Mouse (Mus musculus) lung, embryonic 14.5 days (tissue): ENCODE measurements around the gene Slc5a4b. TPM values are rescaled to one million over a fixed set of nuclear protein-coding genes. Genes with fewer than 3 reads are reported as not detected.

ENCODE experiments used
- ATAC-seq: fragments of 200-750 bp; cut with Nextera tagmentation; 2 replicates; pipeline ENCODE4 v1.8.0; 2017; ENCODE audit warnings: mild to moderate bottlenecking, moderate TSS enrichment, moderate library complexity; ENCODE audit not compliant: insufficient read depth
- DNase-seq: peaks from one replicate; pipeline ENCODE4 v3.0.0-alpha.2; 2015
- H3K27ac ChIP-seq: fragments of 300-500 bp; sonication (generic); 2 replicates; pipeline ENCODE4 v1.5.1; 2014; ENCODE audit warnings: low read depth, mild to moderate bottlenecking, moderate library complexity
- H3K27me3 ChIP-seq: fragments of 300-500 bp; sonication (generic); 2 replicates; pipeline ENCODE4 v1.6.1; 2014; ENCODE audit warnings: low read length, control low read depth; ENCODE audit not compliant: insufficient read depth
- H3K36me3 ChIP-seq: fragments of 300-500 bp; sonication (generic); 2 replicates; pipeline ENCODE4 v1.6.1; 2014; ENCODE audit warnings: control low read depth; ENCODE audit not compliant: insufficient read depth
- H3K4me1 ChIP-seq: fragments of 300-500 bp; sonication (generic); 2 replicates; pipeline ENCODE4 v1.6.1; 2014; ENCODE audit warnings: antibody characterized with exemption, control low read depth; ENCODE audit not compliant: insufficient read depth
- H3K4me2 ChIP-seq: fragments of 300-500 bp; sonication (generic); 2 replicates; pipeline ENCODE4 v1.6.1; 2014; ENCODE audit warnings: mild to moderate bottlenecking
- H3K4me3 ChIP-seq: fragments of 300-500 bp; sonication (generic); 2 replicates; pipeline ENCODE4 v1.5.1; 2014; ENCODE audit warnings: low read depth, low read length
- H3K9ac ChIP-seq: fragments of 300-500 bp; sonication (generic); 2 replicates; pipeline ENCODE4 v1.6.1; 2014
- H3K9me3 ChIP-seq: fragments of 300-500 bp; sonication (generic); 2 replicates; pipeline ENCODE4 v1.6.1; 2016; ENCODE audit warnings: low read depth, low read length, control low read depth
- CTCF ChIP-seq: IDR thresholded peaks from 2 replicates; pipeline ENCODE4 v1.5.1; 2016; ENCODE audit warnings: antibody characterized with exemption, low read depth
- WGBS: fragments of 180-500 bp; shearing (Covaris S2); extraction: QIAGEN DNeasy Blood & Tissue Kit; methylation state at CpG from one replicate; pipeline ENCODE4 v1.1.7; 2014; 5-methylcytosine and 5-hydroxymethylcytosine counted together
- polyA plus RNA-seq: library from polyadenylated mRNA; unstranded; fragments of >200 nt; fragmentation: Nextera tagmentation; extraction: Ambion mirVana; gene quantifications from 2 replicates; pipeline ENCODE4 v1.2.1, GENCODE M21; 2014

Slc5a4b gene
- polyA plus RNA-seq, 1 experiment from 2014 or later: not detected

DNA sequence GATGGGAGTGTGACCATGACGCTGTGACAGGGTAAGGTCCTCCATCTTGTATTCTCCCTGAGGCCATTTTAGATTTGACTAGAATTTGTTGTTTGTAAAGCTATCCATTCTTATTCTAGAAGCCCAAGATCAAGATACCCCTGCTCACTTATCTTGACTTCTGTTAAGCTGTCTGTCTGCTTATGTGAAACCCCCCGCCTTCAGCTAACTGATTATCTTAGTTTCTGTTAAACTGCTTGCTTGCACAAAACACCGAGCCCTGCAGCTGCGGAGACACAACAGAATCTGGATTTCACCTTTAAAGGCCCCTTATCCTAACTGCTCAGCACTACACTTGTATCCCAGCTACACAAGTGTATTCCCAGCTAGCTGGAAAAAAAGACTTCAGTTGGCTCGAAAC lies 73.8 kb downstream of the Slc5a4b start:
- no peak overlapping the region for H3K27ac ChIP-seq
- H3K9ac ChIP-seq: no peak overlapping the region
- DNase-seq (no peak), ATAC-seq (no peak)
- TF ChIP-seq CTCF: no peak
- no peak overlapping the region for H3K4me3 ChIP-seq
- H3K4me2 ChIP-seq: no peak overlapping the region
- H3K36me3 ChIP-seq: peaks cover 55% of the 10 kb centered on the region
- 89% methylated on average over 5 of the region's 5 CpGs for WGBS
- 0 out of 2 replicates have a peak, but pooled peaks cover under 1% of the 10 kb centered on the region for H3K4me1 ChIP-seq
- no peaks in the 10 kb centered on the region for H3K9me3 ChIP-seq
- no peaks in the 10 kb centered on the region for H3K27me3 ChIP-seq

GRCm38 (mm10) chr10:76035277-76035676 lies 75.5 kb downstream of the Slc5a4b start:
- Histone ChIP-seq H3K4me2 (no peak overlapping the region), H3K9me3 (no peaks in the 10 kb centered on the region), H3K27ac (no peak overlapping the region), H3K36me3 (peaks cover 42% of the 10 kb centered on the region), H3K4me1 (0 out of 2 replicates have a peak, but pooled peaks cover 4% of the 10 kb centered on the region), H3K27me3 (no peaks in the 10 kb centered on the region), H3K9ac (no peak overlapping the region), H3K4me3 (no peak overlapping the region)
- no peak for TF ChIP-seq CTCF
- DNase-seq: no peak
- ATAC-seq: no peak

GRCm38 (mm10) chr10:76034001-76034600 lies 76.7 kb downstream of the Slc5a4b start:
- Histone ChIP-seq H3K4me1 (0 out of 2 replicates have a peak, but pooled peaks cover 4% of the 10 kb centered on the region), H3K9me3 (no peaks in the 10 kb centered on the region), H3K27ac (no peak overlapping the region), H3K4me3 (no peak overlapping the region), H3K27me3 (no peaks in the 10 kb centered on the region), H3K9ac (no peak overlapping the region), H3K4me2 (peak overlapping the region; percentile 71), H3K36me3 (peaks cover 31% of the 10 kb centered on the region)
- WGBS: 94% methylated on average over 8 of the region's 8 CpGs
- TF ChIP-seq CTCF: no peak
- DNase-seq (no peak), ATAC-seq (no peak)

DNA sequence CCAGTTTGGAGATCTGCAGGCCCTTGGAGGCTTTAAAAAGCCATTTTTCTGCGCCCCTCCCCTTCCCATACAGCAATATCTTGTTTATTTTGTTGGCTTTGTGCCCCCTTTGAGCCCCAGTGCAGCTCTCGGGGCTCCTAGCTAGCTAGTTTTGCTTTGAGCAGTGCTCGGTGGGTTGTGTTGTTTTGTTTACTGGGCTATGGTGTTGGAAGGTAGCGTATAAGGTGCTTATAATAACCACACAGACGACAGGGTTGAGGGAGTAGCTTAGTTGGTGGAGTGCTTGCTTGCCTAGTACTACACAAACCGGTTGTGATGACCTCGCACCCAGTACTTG lies 77.7 kb downstream of the Slc5a4b start:
- DNase-seq: peak; percentile 61
- Histone ChIP-seq H3K4me1 (0 out of 2 replicates have a peak, but pooled peaks cover 4% of the 10 kb centered on the region), H3K9me3 (no peaks in the 10 kb centered on the region), H3K4me3 (peak overlapping the region; percentile 94), H3K27ac (peak overlapping the region; percentile 85), H3K36me3 (peaks cover 20% of the 10 kb centered on the region), H3K27me3 (no peaks in the 10 kb centered on the region), H3K4me2 (peak overlapping the region; percentile 71), H3K9ac (peak overlapping the region; percentile 94)
- peak; percentile 3; the same call in 1 of the 2 replicates for ATAC-seq
- no peak for TF ChIP-seq CTCF
- WGBS: 10% methylated on average over 7 of the region's 7 CpGs

- no peaks in the 10 kb centered on the region for H3K27me3 ChIP-seq
- peaks cover 15% of the 10 kb centered on the region for H3K36me3 ChIP-seq
- peak within 1 kb of the TSS; percentile 94 for H3K9ac ChIP-seq
- TF ChIP-seq CTCF: peak; percentile 79
- H3K9me3 ChIP-seq: no peaks in the 10 kb centered on the region
- H3K4me1 ChIP-seq: 0 out of 2 replicates have a peak, but pooled peaks cover 4% of the 10 kb centered on the region
- under 1% methylated on average over 58 of the region's 58 CpGs for WGBS
- H3K4me3 ChIP-seq: peak within 1 kb of the TSS; percentile 94
- peak within 1 kb of the TSS; percentile 85 for H3K27ac ChIP-seq
- DNase-seq (peak; percentile 98), ATAC-seq (peak; percentile 97)
- H3K4me2 ChIP-seq: peak within 1 kb of the TSS; percentile 71
Measured at GRCm38 (mm10) chr10:76032402-76033118, 78.2 kb downstream of the Slc5a4b start, which contains the start of gene Zfp280b. Gene Zfp280b (plus strand): TSS chr10:76032650.

- peaks cover 13% of the 10 kb centered on the region; the same call in 1 of the 2 replicates for H3K36me3 ChIP-seq
- H3K4me1 ChIP-seq: 0 out of 2 replicates have a peak, but pooled peaks cover 4% of the 10 kb centered on the region
- ATAC-seq (peak; percentile 55; the same call in 1 of the 2 replicates), DNase-seq (peak; percentile 70)
- peak overlapping the region; percentile 94 for H3K4me3 ChIP-seq
- peak overlapping the region; percentile 85 for H3K27ac ChIP-seq
- peak overlapping the region; percentile 94 for H3K9ac ChIP-seq
- WGBS: 46% methylated on average over 14 of the region's 14 CpGs
- no peaks in the 10 kb centered on the region for H3K27me3 ChIP-seq
- peak overlapping the region; percentile 71 for H3K4me2 ChIP-seq
- no peaks in the 10 kb centered on the region for H3K9me3 ChIP-seq
- no peak for TF ChIP-seq CTCF
Measured at GRCm38 (mm10) chr10:76031511-76032401, 79.0 kb downstream of the Slc5a4b start.
